Mouse (Mus musculus) heart, embryonic 13.5 days (tissue): Measurements from ENCODE around the gene Olfr776. TPM values are rescaled to one million over a fixed set of nuclear protein-coding genes. Genes with fewer than 3 reads are reported as not detected.
"Not testable (repeated sequence)": the region's sequence is repeated elsewhere in the genome, so short reads cannot be mapped to it uniquely, and the experiment has no call there.

Source experiments
- ATAC-seq: fragments of 200-750 bp; cut with Nextera tagmentation; 2 replicates; pipeline ENCODE4 v1.8.0; 2017; ENCODE audit warnings: moderate TSS enrichment; ENCODE audit not compliant: insufficient number of reproducible peaks, low FRiP score, low TSS enrichment; ENCODE audit errors: extremely low read depth
- H3K27ac ChIP-seq: fragments of 300-500 bp; sonication (generic); replicated peaks from 2 replicates; pipeline ENCODE4 v1.5.1; 2015; ENCODE audit warnings: moderate library complexity, mild to moderate bottlenecking, inconsistent platforms
- H3K27me3 ChIP-seq: fragments of 300-500 bp; sonication (generic); replicated peaks from 2 replicates; pipeline ENCODE4 v1.6.1; 2015; ENCODE audit warnings: mild to moderate bottlenecking, inconsistent platforms
- H3K36me3 ChIP-seq: fragments of 300-500 bp; sonication (generic); 2 replicates; pipeline ENCODE4 v1.6.1; 2015; ENCODE audit warnings: mild to moderate bottlenecking, inconsistent platforms
- H3K4me1 ChIP-seq: fragments of 300-500 bp; sonication (generic); 2 replicates; pipeline ENCODE4 v1.6.1; 2015; ENCODE audit warnings: inconsistent platforms
- H3K4me2 ChIP-seq: fragments of 300-500 bp; sonication (generic); 2 replicates; pipeline ENCODE4 v1.6.1; 2015; ENCODE audit warnings: inconsistent platforms, mild to moderate bottlenecking, moderate library complexity
- H3K4me3 ChIP-seq: fragments of 300-500 bp; sonication (generic); 2 replicates; pipeline ENCODE4 v1.5.1; 2015; ENCODE audit warnings: moderate library complexity, mild to moderate bottlenecking, inconsistent platforms
- H3K9ac ChIP-seq: fragments of 300-500 bp; sonication (generic); 2 replicates; pipeline ENCODE4 v1.6.1; 2015; ENCODE audit warnings: inconsistent platforms, mild to moderate bottlenecking, moderate library complexity
- H3K9me3 ChIP-seq: fragments of 300-500 bp; sonication (generic); 2 replicates; pipeline ENCODE4 v1.6.1; 2016; ENCODE audit warnings: inconsistent platforms
- WGBS: fragments of 180-500 bp; shearing (Covaris S2); methylation state at CpG from one replicate; pipeline ENCODE4 v1.1.7; 2015; ENCODE audit warnings: mixed read lengths; 5-methylcytosine and 5-hydroxymethylcytosine counted together
- polyA plus RNA-seq: library from polyadenylated mRNA; unstranded; fragments of >200 nt; fragmentation: Nextera tagmentation; extraction: Ambion mirVana; gene quantifications from 2 replicates; pipeline ENCODE4 v1.2.1, GENCODE M21; 2015

Olfr776 gene
- not detected in 2 replicates for polyA plus RNA-seq

DNA sequence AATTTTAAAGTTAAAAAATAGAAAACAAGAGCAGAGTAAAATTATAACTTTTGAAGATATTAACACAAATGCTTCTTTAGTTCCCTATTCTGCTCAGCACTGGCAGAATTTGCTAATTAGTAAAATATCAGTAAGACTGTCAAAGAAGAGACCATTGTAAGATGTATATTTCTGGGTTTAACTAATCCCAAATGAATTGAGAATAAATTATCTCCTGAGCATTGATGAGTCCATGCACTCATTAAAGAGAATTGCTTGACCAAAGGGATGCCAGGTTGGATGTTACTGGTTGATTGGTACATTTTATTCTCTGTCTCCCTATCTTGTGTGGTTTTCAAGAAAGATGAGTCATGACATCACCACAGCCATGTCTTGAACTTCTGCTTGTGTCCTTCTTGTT, at the start of gene Olfr776:
TSS of gene Olfr776 (plus strand) at position 301 of the 400 bp plus-strand sequence.
- no peak within 1 kb of the TSS for H3K4me2 ChIP-seq
- H3K27me3 ChIP-seq, result no peaks in the 10 kb centered on the region
- no peak within 1 kb of the TSS for H3K27ac ChIP-seq
- no peak within 1 kb of the TSS for H3K4me3 ChIP-seq
- ATAC-seq, result no peak
- H3K4me1 ChIP-seq, result no peaks in the 10 kb centered on the region
- no peaks in the 10 kb centered on the region for H3K36me3 ChIP-seq
- no peak within 1 kb of the TSS for H3K9ac ChIP-seq
- no peaks in the 10 kb centered on the region for H3K9me3 ChIP-seq

GRCm38 (mm10) chr10:129230737-129231136, 28.2 kb upstream of the Olfr776 start:
- Histone ChIP-seq H3K9ac (no peak overlapping the region), H3K9me3 (no peaks in the 10 kb centered on the region; the same call in 1 of the 2 replicates), H3K4me2 (no peak overlapping the region), H3K4me1 (no peaks in the 10 kb centered on the region), H3K4me3 (no peak overlapping the region), H3K36me3 (no peaks in the 10 kb centered on the region), H3K27me3 (no peaks in the 10 kb centered on the region), H3K27ac (no peak overlapping the region)
- ATAC-seq, result no peak
- WGBS, result 50% methylated on average over 1 of the region's 1 CpGs

DNA sequence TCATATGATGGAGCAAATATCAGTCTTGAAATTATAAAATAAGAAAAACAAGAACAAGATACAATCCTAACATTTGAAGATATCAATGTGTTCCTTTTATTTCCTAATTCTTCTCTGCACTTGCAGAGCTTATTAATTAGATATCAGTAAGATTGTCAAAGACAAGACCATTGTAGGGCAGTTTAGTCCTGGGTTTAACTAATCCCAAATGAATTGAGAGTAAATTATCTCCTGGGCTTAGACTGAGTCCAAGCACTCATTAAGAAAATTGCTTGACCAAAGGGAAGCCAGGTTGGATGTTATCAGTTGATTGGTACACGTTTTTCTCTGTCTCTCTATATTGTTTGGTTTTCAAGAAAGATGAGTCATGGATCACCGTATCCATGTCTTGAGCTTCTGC, 23.0 kb upstream of the Olfr776 start, which contains the start of gene Olfr774:
TSS of gene Olfr774 (plus strand) at position 301 of the 400 bp plus-strand sequence.
- Histone ChIP-seq H3K27me3 (no peaks in the 10 kb centered on the region), H3K36me3 (no peaks in the 10 kb centered on the region), H3K9ac (no peak within 1 kb of the TSS), H3K4me2 (no peak within 1 kb of the TSS), H3K27ac (no peak within 1 kb of the TSS), H3K4me1 (no peaks in the 10 kb centered on the region), H3K4me3 (no peak within 1 kb of the TSS), H3K9me3 (no peaks in the 10 kb centered on the region)
- no peak for ATAC-seq
- WGBS, result 65% methylated on average over 2 of the region's 2 CpGs

- H3K27me3 ChIP-seq, result no peaks in the 10 kb centered on the region
- H3K9me3 ChIP-seq, result no peaks in the 10 kb centered on the region
- H3K4me2 ChIP-seq, result no peak within 1 kb of the TSS
- no peak for ATAC-seq
- no peak within 1 kb of the TSS for H3K27ac ChIP-seq
- H3K36me3 ChIP-seq, result no peaks in the 10 kb centered on the region
- WGBS, result 63% methylated on average over 3 of the region's 3 CpGs
- H3K9ac ChIP-seq, result no peak within 1 kb of the TSS
- no peak within 1 kb of the TSS for H3K4me3 ChIP-seq
- H3K4me1 ChIP-seq, result no peaks in the 10 kb centered on the region
Measured at GRCm38 (mm10) chr10:129248112-129248511, 10.8 kb upstream of the Olfr776 start, which contains the start of gene Olfr775. Olfr775 (plus strand) TSS chr10:129248412.

- H3K27ac ChIP-seq, result no peak within 1 kb of the TSS
- H3K36me3 ChIP-seq, result no peaks in the 10 kb centered on the region
- H3K9me3 ChIP-seq, result no peaks in the 10 kb centered on the region
- 88% methylated on average over 2 of the region's 2 CpGs for WGBS
- no peaks in the 10 kb centered on the region for H3K27me3 ChIP-seq
- no peak within 1 kb of the TSS for H3K9ac ChIP-seq
- no peaks in the 10 kb centered on the region for H3K4me1 ChIP-seq
- ATAC-seq, result no peak
- H3K4me2 ChIP-seq, result no peak within 1 kb of the TSS
- H3K4me3 ChIP-seq, result no peak within 1 kb of the TSS
Measured at GRCm38 (mm10) chr10:129271081-129271535, 12.2 kb downstream of the Olfr776 start, which contains the start of gene Olfr777. Olfr777 (minus strand) TSS chr10:129271485.

- H3K4me1 ChIP-seq, H3K9me3 ChIP-seq, ATAC-seq, H3K27me3 ChIP-seq, H3K36me3 ChIP-seq, H3K4me2 ChIP-seq, H3K9ac ChIP-seq, H3K4me3 ChIP-seq, H3K27ac ChIP-seq: not testable (repeated sequence)
- WGBS, result 42% methylated on average over 1 of the region's 1 CpGs
Measured at GRCm38 (mm10) chr10:129312973-129313372, 54.0 kb downstream of the Olfr776 start.

GRCm38 (mm10) chr10:129313521-129313920, 54.6 kb downstream of the Olfr776 start:
- no CpG with 5 or more reads among the region's 1 CpGs for WGBS
- not testable (repeated sequence) for ATAC-seq

More at GRCm38 (mm10) chr10:129313521-129313920, 54.6 kb downstream of the Olfr776 start:
- not testable (repeated sequence) for H3K27me3 ChIP-seq, H3K4me3 ChIP-seq, H3K9me3 ChIP-seq, H3K27ac ChIP-seq, H3K4me1 ChIP-seq, H3K9ac ChIP-seq, H3K36me3 ChIP-seq, H3K4me2 ChIP-seq

Other genes with a start within 250 kb of the Olfr776 start
- gene Olfr763, start 248.3 kb upstream of the Olfr776 start, polyA plus RNA-seq, result not detected in 2 replicates
- gene Olfr764-ps1, start 219.2 kb upstream of the Olfr776 start, polyA plus RNA-seq, result not detected in 2 replicates
- gene Olfr765, start 209.1 kb upstream of the Olfr776 start, polyA plus RNA-seq, result not detected in 2 replicates
- not detected in 2 replicates for gene Olfr766-ps1, start 190.2 kb upstream of the Olfr776 start, polyA plus RNA-seq
- not detected in 2 replicates for gene Olfr767, start 176.2 kb upstream of the Olfr776 start, polyA plus RNA-seq
- not detected in 2 replicates for gene Olfr768, start 159.8 kb upstream of the Olfr776 start, polyA plus RNA-seq
- gene Olfr769, start 141.3 kb upstream of the Olfr776 start, polyA plus RNA-seq, result 0.13 TPM in 1 of 2 replicates, not detected in the other
- not detected in 2 replicates for gene Olfr770, start 120.1 kb upstream of the Olfr776 start, polyA plus RNA-seq
- gene Olfr771, start 94.4 kb upstream of the Olfr776 start, polyA plus RNA-seq, result not detected in 2 replicates
- not detected in 2 replicates for gene Olfr772, start 81.2 kb upstream of the Olfr776 start, polyA plus RNA-seq
- gene Olfr773, start 71.7 kb upstream of the Olfr776 start, polyA plus RNA-seq, result not detected in 2 replicates
- not detected in 2 replicates for gene Olfr774, start 22.9 kb upstream of the Olfr776 start, polyA plus RNA-seq
- gene Olfr775, start 10.7 kb upstream of the Olfr776 start, polyA plus RNA-seq, result not detected in 2 replicates
- not detected in 2 replicates for gene Olfr777, start 12.4 kb downstream of the Olfr776 start, polyA plus RNA-seq
- not detected in 2 replicates for gene Olfr780, start 59.0 kb downstream of the Olfr776 start, polyA plus RNA-seq
- gene Olfr781, start 69.7 kb downstream of the Olfr776 start, polyA plus RNA-seq, result not detected in 2 replicates
- gene Olfr782, start 89.7 kb downstream of the Olfr776 start, polyA plus RNA-seq, result not detected in 2 replicates
- gene Olfr784, start 125.0 kb downstream of the Olfr776 start, polyA plus RNA-seq, result 0.07 TPM in 1 of 2 replicates, not detected in the other
- gene Olfr785, start 146.3 kb downstream of the Olfr776 start, polyA plus RNA-seq, result not detected in 2 replicates
- not detected in 2 replicates for gene Olfr786, start 168.2 kb downstream of the Olfr776 start, polyA plus RNA-seq
- gene Olfr787, start 202.7 kb downstream of the Olfr776 start, polyA plus RNA-seq, result not detected in 2 replicates
- gene Olfr788, start 211.9 kb downstream of the Olfr776 start, polyA plus RNA-seq, result not detected in 2 replicates
- gene Olfr789, start 225.6 kb downstream of the Olfr776 start, polyA plus RNA-seq, result not detected in 2 replicates
- gene Olfr790, start 239.4 kb downstream of the Olfr776 start, polyA plus RNA-seq, result not detected in 2 replicates